Mouse (Mus musculus) heart, embryonic 12.5 days (tissue): ENCODE data around the gene Chrna1. TPM values are rescaled to one million over a fixed set of nuclear protein-coding genes. Genes with fewer than 3 reads are reported as not detected.
A peak's percentile ranks its signal among the peaks of the same experiment; 100 is the strongest.

ENCODE experiments used
- ATAC-seq: fragments of 200-750 bp; cut with Nextera tagmentation; 2 replicates; pipeline ENCODE4 v1.8.0; 2017; ENCODE audit warnings: moderate TSS enrichment, moderate library complexity; ENCODE audit not compliant: insufficient number of reproducible peaks, low FRiP score
- H3K27ac ChIP-seq: fragments of 300-500 bp; sonication (generic); 2 replicates; pipeline ENCODE4 v1.5.1; 2016; ENCODE audit warnings: mild to moderate bottlenecking, moderate library complexity; ENCODE audit not compliant: poor library complexity, severe bottlenecking
- H3K27me3 ChIP-seq: fragments of 300-500 bp; sonication (generic); replicated peaks from 2 replicates; pipeline ENCODE4 v1.6.1; 2016; ENCODE audit warnings: mild to moderate bottlenecking, moderate library complexity
- H3K36me3 ChIP-seq: fragments of 300-500 bp; sonication (generic); 2 replicates; pipeline ENCODE4 v1.6.1; 2016; ENCODE audit warnings: mild to moderate bottlenecking, moderate library complexity
- H3K4me1 ChIP-seq: fragments of 300-500 bp; sonication (generic); replicated peaks from 2 replicates; pipeline ENCODE4 v1.6.1; 2016; ENCODE audit warnings: mild to moderate bottlenecking
- H3K4me2 ChIP-seq: fragments of 300-500 bp; sonication (generic); 2 replicates; pipeline ENCODE4 v1.6.1; 2016; ENCODE audit warnings: mild to moderate bottlenecking, moderate library complexity
- H3K4me3 ChIP-seq: fragments of 300-500 bp; sonication (generic); 2 replicates; pipeline ENCODE4 v1.5.1; 2016; ENCODE audit warnings: mild to moderate bottlenecking
- H3K9ac ChIP-seq: fragments of 300-500 bp; sonication (generic); 2 replicates; pipeline ENCODE4 v1.6.1; 2016; ENCODE audit warnings: mild to moderate bottlenecking, moderate library complexity
- H3K9me3 ChIP-seq: fragments of 300-500 bp; sonication (generic); replicated peaks from 2 replicates; pipeline ENCODE4 v1.6.1; 2016; ENCODE audit warnings: mild to moderate bottlenecking, moderate library complexity
- WGBS: fragments of 180-500 bp; shearing (Covaris S2); methylation state at CpG from one replicate; pipeline ENCODE4 v1.1.7; 2016; 5-methylcytosine and 5-hydroxymethylcytosine counted together
- polyA plus RNA-seq: library from polyadenylated mRNA; unstranded; fragments of >200 nt; fragmentation: Nextera tagmentation; extraction: Ambion mirVana; gene quantifications from 2 replicates; pipeline ENCODE4 v1.2.1, GENCODE M21; 2016

Chrna1 gene
- polyA plus RNA-seq, 1 experiment from 2014 or later, result 0.14 TPM

DNA sequence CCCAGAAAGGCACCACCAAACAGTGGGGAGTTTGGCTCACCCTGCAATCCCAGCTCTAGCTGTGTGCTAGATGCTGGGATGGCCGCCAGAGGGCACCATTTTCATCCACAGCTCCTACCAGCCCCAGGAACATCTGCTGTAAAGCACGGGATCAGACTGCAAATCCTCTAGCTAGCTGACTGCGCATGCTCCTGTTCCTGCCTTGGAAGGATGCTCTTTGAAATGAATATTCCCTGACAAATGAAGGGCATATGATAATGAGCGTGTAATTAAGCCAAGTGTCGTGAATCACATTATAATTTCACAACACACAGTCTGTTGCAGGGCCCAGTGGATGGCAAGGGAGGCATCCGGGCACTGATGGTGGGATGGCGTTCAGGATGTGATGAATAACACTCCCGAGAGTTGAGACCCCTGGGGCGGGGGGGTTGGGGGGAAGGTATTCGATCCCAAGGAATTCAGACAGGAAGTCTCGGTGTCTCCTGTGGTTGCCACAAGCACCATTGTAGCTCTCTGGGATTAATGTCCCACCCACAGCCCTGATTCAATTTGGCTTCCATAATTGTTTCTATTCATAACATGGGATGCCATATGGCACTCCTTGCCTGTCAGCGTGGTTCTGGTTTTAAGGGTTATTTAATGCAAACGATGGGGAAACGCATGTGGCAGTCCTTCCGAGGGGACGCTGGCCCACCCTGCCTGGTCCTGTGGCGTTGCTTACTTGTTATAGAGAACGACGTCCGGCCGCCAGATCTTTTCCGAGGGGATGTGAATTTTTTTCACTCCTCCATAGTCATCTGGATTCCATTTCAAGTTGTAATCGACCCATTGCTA, 7.4 kb downstream of the Chrna1 start:
- WGBS, result 35% methylated on average over 23 of the region's 23 CpGs
- H3K36me3 ChIP-seq, result no peaks in the 10 kb centered on the region
- H3K27ac ChIP-seq, result no peak overlapping the region
- no peaks in the 10 kb centered on the region for H3K9me3 ChIP-seq
- H3K4me2 ChIP-seq, result peak overlapping the region; percentile 41
- no peaks in the 10 kb centered on the region for H3K4me1 ChIP-seq
- no peak overlapping the region for H3K9ac ChIP-seq
- peaks cover 14% of the 10 kb centered on the region; the same call in 1 of the 2 replicates for H3K27me3 ChIP-seq
- H3K4me3 ChIP-seq, result 0 out of 2 replicates have a peak overlapping the region, but pooled peaks have one; percentile 9
- 0 out of 2 replicates have a peak, but pooled peaks have one; percentile 64 for ATAC-seq

DNA sequence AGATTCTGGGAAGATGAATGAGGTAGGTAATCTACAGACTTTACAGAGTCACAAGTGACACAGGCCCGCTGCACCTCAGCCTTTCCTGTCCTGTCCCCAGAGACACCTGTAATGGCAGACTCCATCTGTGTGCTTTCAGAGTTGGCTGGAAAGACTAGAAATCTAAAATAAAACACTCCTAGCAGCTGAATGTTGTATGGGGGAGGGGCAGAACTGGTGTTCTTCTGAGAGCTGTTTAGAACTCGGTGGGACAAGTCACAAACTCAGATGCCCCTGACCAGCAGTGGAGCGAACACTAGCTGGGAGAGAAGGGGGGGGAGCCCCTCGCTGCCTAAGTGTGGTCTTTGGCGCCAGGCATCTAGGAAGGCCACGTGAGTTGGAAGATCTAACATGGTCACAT, 8.2 kb downstream of the Chrna1 start:
- Histone ChIP-seq H3K27me3 (peaks cover 14% of the 10 kb centered on the region; the same call in 1 of the 2 replicates), H3K4me1 (no peaks in the 10 kb centered on the region), H3K36me3 (no peaks in the 10 kb centered on the region), H3K4me3 (no peak overlapping the region), H3K9me3 (no peaks in the 10 kb centered on the region), H3K9ac (no peak overlapping the region), H3K4me2 (no peak overlapping the region), H3K27ac (no peak overlapping the region)
- WGBS, result 67% methylated on average over 6 of the region's 6 CpGs
- no peak for ATAC-seq

DNA sequence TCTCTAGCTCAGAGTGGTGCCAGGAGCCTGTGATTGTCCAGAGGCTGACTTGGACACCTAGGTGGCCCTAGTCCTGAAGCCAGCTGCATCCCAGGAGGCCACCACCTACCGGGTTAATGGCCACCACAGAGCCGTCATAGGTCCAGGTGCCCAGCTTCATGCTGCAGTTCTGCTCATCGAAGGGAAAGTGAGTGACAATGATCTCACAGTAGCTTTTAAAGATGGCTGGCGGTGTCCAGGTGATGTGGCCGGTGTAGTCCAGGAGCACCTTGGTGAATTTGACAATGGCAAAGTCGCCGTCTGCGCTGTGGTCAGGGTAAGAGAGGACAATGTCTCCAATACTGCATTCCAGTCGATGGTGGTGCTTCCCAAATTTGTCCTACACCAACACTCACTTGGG, 8.8 kb downstream of the Chrna1 start:
- Histone ChIP-seq H3K9ac (no peak overlapping the region), H3K36me3 (no peaks in the 10 kb centered on the region), H3K4me3 (no peak overlapping the region), H3K4me2 (no peak overlapping the region), H3K9me3 (no peaks in the 10 kb centered on the region), H3K27me3 (peaks cover 14% of the 10 kb centered on the region; the same call in 1 of the 2 replicates), H3K27ac (no peak overlapping the region), H3K4me1 (no peaks in the 10 kb centered on the region)
- ATAC-seq, result no peak
- WGBS, result 84% methylated on average over 9 of the region's 9 CpGs

DNA sequence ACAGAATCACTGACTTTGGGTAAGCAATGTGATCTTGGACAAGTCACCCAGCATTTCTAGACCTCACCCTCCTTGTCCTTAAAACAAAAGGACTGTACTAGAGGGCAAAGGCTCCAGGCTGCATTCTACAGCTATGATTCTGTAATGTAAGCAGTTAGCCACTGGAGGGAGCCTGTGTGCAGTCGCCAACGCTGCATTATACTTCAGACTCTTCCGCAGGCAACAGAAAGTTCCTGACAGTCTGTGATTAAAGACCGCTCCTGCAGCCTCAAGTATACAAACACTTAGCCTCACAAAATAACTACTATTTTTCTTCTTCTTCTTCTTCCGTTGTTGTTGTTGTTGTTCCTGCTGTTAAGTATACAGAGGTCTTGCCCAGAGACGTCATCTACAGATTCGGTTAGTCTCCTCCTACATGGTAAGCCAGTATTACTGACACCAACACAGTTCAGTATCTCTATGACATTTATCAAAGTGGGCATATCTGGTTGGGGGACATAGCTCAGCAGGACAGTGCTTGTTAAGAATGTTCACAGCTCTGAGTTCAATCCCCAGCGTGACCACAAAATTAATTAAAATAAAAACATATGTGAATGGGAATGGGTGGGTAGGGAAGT, 13.0 kb downstream of the Chrna1 start:
- Histone ChIP-seq H3K4me2 (peak overlapping the region; percentile 58), H3K4me1 (no peaks in the 10 kb centered on the region), H3K9me3 (no peaks in the 10 kb centered on the region), H3K27ac (no peak overlapping the region), H3K27me3 (peaks cover 14% of the 10 kb centered on the region; the same call in 1 of the 2 replicates), H3K9ac (peak overlapping the region; percentile 22; the same call in 1 of the 2 replicates), H3K4me3 (peak overlapping the region; percentile 28), H3K36me3 (no peaks in the 10 kb centered on the region)
- peak; percentile 48; the same call in 1 of the 2 replicates for ATAC-seq
- 19% methylated on average over 8 of the region's 8 CpGs for WGBS

DNA sequence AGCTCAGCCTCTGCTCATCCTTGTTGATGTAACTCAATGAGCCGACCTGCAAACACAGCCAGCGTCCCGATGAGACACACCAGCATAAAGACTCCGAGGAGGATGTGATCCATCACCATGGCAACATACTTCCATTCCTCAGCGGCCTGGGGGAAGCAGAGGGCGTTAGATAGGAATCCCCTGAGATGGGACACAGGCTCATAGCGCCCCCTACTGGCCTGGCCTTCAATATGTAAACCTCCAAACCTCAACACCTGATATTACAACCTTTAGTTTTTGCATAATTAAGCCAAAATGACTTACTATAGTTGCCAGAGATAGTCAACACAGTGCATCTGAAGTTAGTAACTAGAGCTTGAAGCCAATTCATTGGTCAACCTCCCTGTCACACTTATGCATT, 14.0 kb downstream of the Chrna1 start:
- no peak overlapping the region for H3K9ac ChIP-seq

DNA sequence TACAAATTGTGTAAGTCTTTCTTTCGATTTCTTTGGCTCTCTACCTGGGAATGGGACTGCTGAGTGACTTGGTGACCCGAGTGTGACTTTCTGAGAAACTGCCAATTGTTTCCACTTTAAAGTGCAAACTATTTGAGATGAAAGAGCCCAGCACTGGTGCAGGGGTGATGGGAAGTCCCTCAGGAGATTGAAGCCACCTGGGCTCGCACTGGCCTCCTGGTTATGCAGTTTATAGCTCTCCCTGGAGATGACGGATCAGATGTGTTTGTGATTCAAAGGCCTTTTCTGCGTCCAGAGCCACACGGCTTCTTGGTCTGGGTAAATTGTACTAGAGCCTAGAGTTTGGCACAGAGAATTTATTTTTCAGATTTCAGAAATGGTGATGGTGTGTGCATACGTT, 16.4 kb downstream of the Chrna1 start:
- Histone ChIP-seq H3K36me3 (no peaks in the 10 kb centered on the region), H3K27ac (no peak overlapping the region), H3K9ac (no peak overlapping the region), H3K4me3 (no peak overlapping the region), H3K4me1 (peaks cover 9% of the 10 kb centered on the region), H3K27me3 (peaks cover 7% of the 10 kb centered on the region; the same call in 1 of the 2 replicates), H3K4me2 (no peak overlapping the region), H3K9me3 (no peaks in the 10 kb centered on the region)
- ATAC-seq, result no peak
- 62% methylated on average over 7 of the region's 7 CpGs for WGBS

More for the DNA sequence above, 14.0 kb downstream of the Chrna1 start:
- Histone ChIP-seq H3K9me3 (no peaks in the 10 kb centered on the region), H3K27me3 (peaks cover 14% of the 10 kb centered on the region; the same call in 1 of the 2 replicates), H3K27ac (no peak overlapping the region), H3K4me1 (peaks cover 8% of the 10 kb centered on the region), H3K4me3 (no peak overlapping the region), H3K4me2 (no peak overlapping the region), H3K36me3 (no peaks in the 10 kb centered on the region)
- 18% methylated on average over 7 of the region's 7 CpGs for WGBS
- no peak for ATAC-seq

DNA sequence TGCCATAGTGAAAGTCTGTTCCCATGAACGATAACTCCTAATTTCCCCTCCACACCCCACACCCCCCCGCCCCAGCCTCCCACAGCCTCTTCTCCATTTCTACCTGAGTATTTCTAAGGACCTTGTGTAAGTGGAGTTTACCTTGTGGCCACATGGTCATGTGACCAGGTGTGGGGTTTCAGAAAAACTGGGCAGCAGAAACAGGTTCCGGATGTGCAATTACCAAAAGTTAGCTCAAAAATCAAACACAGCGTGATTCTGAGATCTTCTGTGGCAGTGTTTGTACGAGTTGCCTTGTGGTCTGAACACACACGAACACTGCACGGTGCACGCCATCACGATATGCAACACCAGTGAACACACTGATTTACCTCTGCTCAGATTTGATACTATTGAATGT, 17.5 kb downstream of the Chrna1 start:
- Histone ChIP-seq H3K4me2 (no peak overlapping the region), H3K4me1 (peaks cover 9% of the 10 kb centered on the region), H3K9me3 (no peaks in the 10 kb centered on the region), H3K4me3 (no peak overlapping the region), H3K27ac (no peak overlapping the region), H3K9ac (no peak overlapping the region), H3K36me3 (no peaks in the 10 kb centered on the region), H3K27me3 (no peaks in the 10 kb centered on the region)
- 93% methylated on average over 9 of the region's 9 CpGs for WGBS
- ATAC-seq, result no peak

DNA sequence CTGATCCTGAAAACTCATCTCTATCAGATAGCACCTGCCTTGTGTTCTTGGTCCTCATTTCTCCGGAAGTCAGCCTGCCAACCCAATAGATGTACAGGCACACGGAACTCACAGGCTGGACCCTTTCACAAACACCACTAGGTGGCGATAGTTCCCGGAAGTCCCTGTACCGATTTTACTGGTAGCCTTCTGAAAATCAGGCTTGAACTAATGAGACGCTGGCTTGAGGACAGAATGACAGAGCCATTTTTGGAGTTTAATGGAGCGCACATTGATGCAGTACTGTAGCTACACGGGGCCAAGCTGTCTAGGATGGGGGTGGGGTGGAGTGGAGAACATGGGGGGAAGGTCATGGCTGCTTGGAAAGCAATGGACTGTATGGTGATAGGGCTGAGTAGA, 18.5 kb downstream of the Chrna1 start:
- 4% methylated on average over 8 of the region's 8 CpGs for WGBS

DNA sequence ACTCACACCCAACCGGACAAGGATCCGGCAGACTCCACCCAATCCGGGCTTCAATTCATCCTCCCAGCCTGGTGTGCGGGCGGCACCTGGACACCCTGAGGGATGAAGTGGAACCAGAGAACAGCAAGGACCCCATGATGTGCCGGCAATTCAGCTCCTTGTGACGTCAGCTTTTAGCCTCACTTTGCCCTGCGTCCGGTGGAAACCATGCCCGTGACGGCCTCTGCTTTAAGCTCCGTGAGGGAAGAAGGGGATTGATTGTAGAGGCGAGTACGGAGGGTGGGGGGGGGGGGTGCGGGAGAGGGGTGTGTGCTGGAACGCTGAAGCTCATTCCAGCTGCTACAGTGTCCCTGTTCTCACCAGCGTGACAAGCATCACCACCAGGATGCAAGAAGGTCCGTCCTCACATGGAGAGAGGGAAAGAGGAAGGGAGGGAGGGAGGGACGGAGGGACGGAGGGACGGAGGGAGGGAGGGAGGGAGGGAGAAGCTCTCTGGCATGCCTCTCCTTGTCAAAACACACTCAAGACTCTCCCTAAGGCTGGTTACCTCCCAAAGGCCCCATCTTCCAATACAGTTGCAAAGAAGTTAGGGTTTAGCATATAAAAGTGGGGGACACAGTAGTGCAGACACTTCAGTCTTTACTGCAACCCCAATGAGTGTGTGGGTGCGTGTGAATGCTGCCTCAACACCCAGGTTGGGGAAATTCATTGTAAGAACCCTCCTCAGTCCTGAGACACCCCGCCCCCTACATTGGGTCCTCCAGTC, 19.1 kb downstream of the Chrna1 start:
- Histone ChIP-seq H3K36me3 (no peaks in the 10 kb centered on the region), H3K4me3 (peak overlapping the region; percentile 49), H3K4me1 (peaks cover 9% of the 10 kb centered on the region), H3K9ac (peak overlapping the region; percentile 58), H3K9me3 (no peaks in the 10 kb centered on the region), H3K27me3 (no peaks in the 10 kb centered on the region), H3K27ac (no peak overlapping the region), H3K4me2 (peak overlapping the region; percentile 90)
- peak; percentile 53; the same call in 1 of the 2 replicates for ATAC-seq
- 2% methylated on average over 23 of the region's 23 CpGs for WGBS

More for the DNA sequence above, 18.5 kb downstream of the Chrna1 start:
- Histone ChIP-seq H3K9me3 (no peaks in the 10 kb centered on the region), H3K4me1 (peaks cover 9% of the 10 kb centered on the region), H3K4me3 (peak overlapping the region; percentile 49), H3K27me3 (no peaks in the 10 kb centered on the region), H3K9ac (no peak overlapping the region), H3K36me3 (no peaks in the 10 kb centered on the region), H3K4me2 (peak overlapping the region; percentile 90), H3K27ac (no peak overlapping the region)
- peak; percentile 42; the same call in 1 of the 2 replicates for ATAC-seq

DNA sequence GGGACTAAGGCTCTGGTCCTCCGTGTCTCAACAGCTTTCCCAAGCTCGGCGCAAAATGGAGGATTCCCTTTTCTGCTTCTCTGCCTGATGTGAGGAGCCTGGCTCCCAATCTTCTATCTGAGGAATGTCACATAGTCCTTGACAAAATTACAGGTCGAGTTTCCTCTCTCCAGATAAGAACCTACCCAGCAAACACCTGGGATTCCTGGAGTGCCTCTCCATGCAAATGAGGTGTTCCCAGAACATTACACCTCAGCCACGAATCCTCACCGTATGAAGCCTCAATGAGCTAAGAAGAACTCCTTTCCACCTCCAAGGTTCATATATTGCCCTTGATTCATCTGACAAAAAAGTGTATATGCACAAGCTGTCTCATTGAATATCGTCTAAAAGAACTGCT, 19.7 kb downstream of the Chrna1 start:
- H3K36me3 ChIP-seq, result no peaks in the 10 kb centered on the region
- peaks cover 9% of the 10 kb centered on the region for H3K4me1 ChIP-seq
- H3K4me2 ChIP-seq, result peak overlapping the region; percentile 90
- no peak overlapping the region for H3K27ac ChIP-seq
- H3K9me3 ChIP-seq, result no peaks in the 10 kb centered on the region
- no peak overlapping the region; the same call in 1 of the 2 replicates for H3K9ac ChIP-seq
- 36% methylated on average over 7 of the region's 7 CpGs for WGBS
- peak overlapping the region; percentile 49 for H3K4me3 ChIP-seq
- no peaks in the 10 kb centered on the region for H3K27me3 ChIP-seq
- no peak for ATAC-seq

DNA sequence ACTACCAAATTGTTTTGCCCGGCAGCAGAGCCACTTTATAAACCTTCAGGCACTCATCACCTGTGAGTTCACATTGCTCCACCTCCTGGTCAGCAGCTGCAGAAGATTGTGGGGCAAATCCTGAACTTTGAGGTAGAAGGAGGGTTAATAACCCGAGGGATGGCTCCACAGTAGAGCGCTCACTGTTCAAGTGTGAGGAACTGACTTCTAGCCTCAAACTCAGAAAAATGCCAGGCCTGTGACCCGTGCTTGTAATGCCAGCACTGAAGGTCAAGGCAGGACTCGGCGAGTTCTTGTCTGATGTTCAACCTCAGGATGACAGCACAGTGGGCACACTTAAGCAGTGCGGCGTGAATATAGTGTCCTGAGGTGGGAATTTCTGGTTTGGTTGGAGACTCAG, 22.2 kb downstream of the Chrna1 start:
- no peak for ATAC-seq
- Histone ChIP-seq H3K9ac (no peak overlapping the region), H3K9me3 (no peaks in the 10 kb centered on the region), H3K4me3 (no peak overlapping the region), H3K4me1 (peaks cover 9% of the 10 kb centered on the region), H3K4me2 (no peak overlapping the region), H3K27me3 (no peaks in the 10 kb centered on the region), H3K27ac (no peak overlapping the region), H3K36me3 (no peaks in the 10 kb centered on the region)
- WGBS, result 79% methylated on average over 8 of the region's 8 CpGs
